Mouse (Mus musculus): Measurements from ENCODE around the gene Zfp786. TPM values are rescaled to one million over a fixed set of nuclear protein-coding genes. Genes with fewer than 3 reads are reported as not detected.
"Not testable (repeated sequence)": the region's sequence is repeated elsewhere in the genome, so short reads cannot be mapped to it uniquely, and the experiment has no call there.

Gene Zfp786
- polyA plus RNA-seq, 1 experiment from 2014 or later, result 22.8 TPM

DNA sequence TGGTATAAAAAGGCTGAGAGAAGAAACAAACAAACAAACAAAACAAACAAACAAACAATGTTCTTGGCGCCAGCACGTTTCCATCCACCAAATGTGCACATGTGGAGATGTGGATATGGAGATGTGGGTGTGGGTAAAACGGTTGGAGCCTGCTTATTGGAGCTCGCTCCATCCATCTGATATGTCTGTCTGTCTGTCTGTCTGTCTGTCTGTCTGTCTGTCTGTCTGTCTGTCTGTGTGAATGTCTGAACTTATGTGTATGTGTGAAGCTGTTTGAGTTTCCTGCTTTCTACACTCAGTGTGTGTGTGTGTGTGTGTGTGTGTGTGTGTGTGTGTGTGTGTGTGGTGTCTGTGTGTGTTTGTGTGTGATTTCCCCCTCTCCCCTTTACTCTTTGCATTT, 60.8 kb downstream of the Zfp786 start:
- not testable (repeated sequence) for H3K9me3 ChIP-seq; ATAC-seq (replicated peaks); H3K4me1 ChIP-seq; H3K4me3 ChIP-seq; H3K9ac ChIP-seq; H3K27me3 ChIP-seq (replicated peaks); H3K4me2 ChIP-seq; H3K36me3 ChIP-seq (replicated peaks); H3K27ac ChIP-seq
- 75% methylated on average over 4 of the region's 4 CpGs for WGBS

MicroRNA genes within 50 kb of the gene (microRNA counts, 519-probe panel; counts per million panel counts)
- not detected for microRNA mmu-miR-704

Small RNAs within 50 kb of the gene (microRNA-seq; reads per million reads assigned to microRNA genes)
- gene Mir704, result 0.55 reads per million

Other genes with a start within 250 kb of the Zfp786 start
- gene Ezh2, start 235.5 kb downstream of the Zfp786 start, polyA plus RNA-seq (2015; fragmentation: Nextera tagmentation; extraction: Ambion mirVana), result 69.0 and 78.7 TPM in 2 replicates
- 138 and 149 TPM in 2 replicates for gene Pdia4, start 17.4 kb downstream of the Zfp786 start, polyA plus RNA-seq (2015; fragmentation: Nextera tagmentation; extraction: Ambion mirVana)
- gene Zfp398, start 4.8 kb upstream of the Zfp786 start, polyA plus RNA-seq (2015; fragmentation: Nextera tagmentation; extraction: Ambion mirVana), result 20.9 and 22.5 TPM in 2 replicates
- 27.5 and 27.8 TPM in 2 replicates for gene Zfp282, start 46.3 kb upstream of the Zfp786 start, polyA plus RNA-seq (2015; fragmentation: Nextera tagmentation; extraction: Ambion mirVana)
- gene Zfp212, start 89.6 kb upstream of the Zfp786 start, polyA plus RNA-seq (2015; fragmentation: Nextera tagmentation; extraction: Ambion mirVana), result 19.7 and 20.0 TPM in 2 replicates
- gene Zfp956, start 122.5 kb upstream of the Zfp786 start, polyA plus RNA-seq (2015; fragmentation: Nextera tagmentation; extraction: Ambion mirVana), result 21.4 and 24.7 TPM in 2 replicates
- 13.9 and 15.1 TPM in 2 replicates for gene Zfp777, start 218.0 kb upstream of the Zfp786 start, polyA plus RNA-seq (2015; fragmentation: Nextera tagmentation; extraction: Ambion mirVana)

All from midbrain, embryonic 15.5 days (tissue).